Mouse (Mus musculus) neural tube, embryonic 12.5 days (tissue): Measurements from ENCODE around the gene Acbd4. TPM values are rescaled to one million over a fixed set of nuclear protein-coding genes. Genes with fewer than 3 reads are reported as not detected.

Experiments used
- ATAC-seq: fragments of 200-750 bp; cut with Nextera tagmentation; 2 replicates; pipeline ENCODE4 v1.8.0; 2017; ENCODE audit warnings: low read depth, mild to moderate bottlenecking, moderate TSS enrichment, moderate library complexity; ENCODE audit not compliant: low FRiP score
- H3K27ac ChIP-seq: fragments of 300-500 bp; sonication (generic); 2 replicates; pipeline ENCODE4 v1.5.1; 2016
- H3K27me3 ChIP-seq: fragments of 300-500 bp; sonication (generic); replicated peaks from 2 replicates; pipeline ENCODE4 v1.6.1; 2016; ENCODE audit warnings: mild to moderate bottlenecking
- H3K36me3 ChIP-seq: fragments of 300-500 bp; sonication (generic); 2 replicates; pipeline ENCODE4 v1.6.1; 2016; ENCODE audit warnings: mild to moderate bottlenecking
- H3K4me1 ChIP-seq: fragments of 300-500 bp; sonication (generic); 2 replicates; pipeline ENCODE4 v1.6.1; 2016
- H3K4me2 ChIP-seq: fragments of 300-500 bp; sonication (generic); replicated peaks from 2 replicates; pipeline ENCODE4 v1.6.1; 2016; ENCODE audit warnings: mild to moderate bottlenecking
- H3K4me3 ChIP-seq: fragments of 300-500 bp; sonication (generic); 2 replicates; pipeline ENCODE4 v1.5.1; 2016
- H3K9ac ChIP-seq: fragments of 300-500 bp; sonication (generic); 2 replicates; pipeline ENCODE4 v1.6.1; 2016; ENCODE audit warnings: mild to moderate bottlenecking
- H3K9me3 ChIP-seq: fragments of 300-500 bp; sonication (generic); 2 replicates; pipeline ENCODE4 v1.6.1; 2016; ENCODE audit warnings: mild to moderate bottlenecking
- WGBS: fragments of 180-500 bp; shearing (Covaris S2); methylation state at CpG from one replicate; pipeline ENCODE4 v1.1.7; 2016; 5-methylcytosine and 5-hydroxymethylcytosine counted together
- polyA plus RNA-seq: library from polyadenylated mRNA; unstranded; fragments of >200 nt; fragmentation: Nextera tagmentation; extraction: Ambion mirVana; gene quantifications from 2 replicates; pipeline ENCODE4 v1.2.1, GENCODE M21; 2016

The Acbd4 gene
- polyA plus RNA-seq, 1 experiment from 2014 or later = 6.6 TPM

GRCm38 (mm10) chr11:103070322-103070880 is 31.1 kb upstream of the Acbd4 start:
- no peak overlapping the region for H3K9ac ChIP-seq
- H3K4me2 ChIP-seq = no peak overlapping the region
- 93% methylated on average over 10 of the region's 10 CpGs for WGBS
- no peak for ATAC-seq
- H3K9me3 ChIP-seq = no peaks in the 10 kb centered on the region
- H3K4me1 ChIP-seq = no peaks in the 10 kb centered on the region; the same call in 1 of the 2 replicates
- H3K4me3 ChIP-seq = no peak overlapping the region
- H3K36me3 ChIP-seq = peaks cover 57% of the 10 kb centered on the region
- H3K27me3 ChIP-seq = no peaks in the 10 kb centered on the region
- no peak overlapping the region for H3K27ac ChIP-seq

- Histone ChIP-seq H3K9ac (no peak overlapping the region), H3K9me3 (no peaks in the 10 kb centered on the region), H3K36me3 (peaks cover 25% of the 10 kb centered on the region), H3K27ac (no peak overlapping the region), H3K4me2 (no peak overlapping the region), H3K27me3 (peaks cover 4% of the 10 kb centered on the region; the same call in 1 of the 2 replicates), H3K4me3 (no peak overlapping the region), H3K4me1 (no peaks in the 10 kb centered on the region; the same call in 1 of the 2 replicates)
- ATAC-seq = no peak
- 85% methylated on average over 7 of the region's 7 CpGs for WGBS
Observed at GRCm38 (mm10) chr11:103073671-103074070, 27.8 kb upstream of the Acbd4 start.

GRCm38 (mm10) chr11:103074121-103074650 is 27.3 kb upstream of the Acbd4 start:
- no peak overlapping the region for H3K9ac ChIP-seq
- H3K27ac ChIP-seq = no peak overlapping the region
- no peak overlapping the region for H3K4me3 ChIP-seq
- H3K27me3 ChIP-seq = peaks cover 8% of the 10 kb centered on the region; the same call in 1 of the 2 replicates
- 66% methylated on average over 10 of the region's 10 CpGs for WGBS
- no peaks in the 10 kb centered on the region; the same call in 1 of the 2 replicates for H3K4me1 ChIP-seq
- ATAC-seq = no peak
- no peaks in the 10 kb centered on the region for H3K9me3 ChIP-seq
- peaks cover 20% of the 10 kb centered on the region for H3K36me3 ChIP-seq
- no peak overlapping the region for H3K4me2 ChIP-seq

GRCm38 (mm10) chr11:103074796-103075323 is 26.6 kb upstream of the Acbd4 start:
- ATAC-seq = no peak
- no peak overlapping the region for H3K4me2 ChIP-seq
- H3K27me3 ChIP-seq = peaks cover 14% of the 10 kb centered on the region
- WGBS = 35% methylated on average over 10 of the region's 10 CpGs
- no peak overlapping the region for H3K9ac ChIP-seq
- H3K27ac ChIP-seq = no peak overlapping the region
- H3K4me3 ChIP-seq = no peak overlapping the region
- H3K36me3 ChIP-seq = peaks cover 13% of the 10 kb centered on the region; the same call in 1 of the 2 replicates
- peaks cover under 1% of the 10 kb centered on the region; the same call in 1 of the 2 replicates for H3K4me1 ChIP-seq
- no peaks in the 10 kb centered on the region for H3K9me3 ChIP-seq

GRCm38 (mm10) chr11:103076010-103076409 is 25.5 kb upstream of the Acbd4 start:
- Histone ChIP-seq H3K36me3 (peaks cover 3% of the 10 kb centered on the region; the same call in 1 of the 2 replicates), H3K9me3 (no peaks in the 10 kb centered on the region), H3K9ac (no peak overlapping the region), H3K4me2 (no peak overlapping the region), H3K4me3 (no peak overlapping the region), H3K4me1 (peaks cover 10% of the 10 kb centered on the region), H3K27me3 (peaks cover 26% of the 10 kb centered on the region), H3K27ac (no peak overlapping the region)
- WGBS = 95% methylated on average over 7 of the region's 7 CpGs
- no peak for ATAC-seq

- 87% methylated on average over 8 of the region's 8 CpGs for WGBS
- no peak for ATAC-seq
- Histone ChIP-seq H3K36me3 (no peaks in the 10 kb centered on the region), H3K4me2 (no peak overlapping the region), H3K27me3 (peaks cover 31% of the 10 kb centered on the region), H3K9ac (no peak overlapping the region), H3K4me3 (no peak overlapping the region), H3K9me3 (no peaks in the 10 kb centered on the region), H3K27ac (no peak overlapping the region), H3K4me1 (peaks cover 10% of the 10 kb centered on the region)
Observed at GRCm38 (mm10) chr11:103076581-103076980, 24.9 kb upstream of the Acbd4 start.

GRCm38 (mm10) chr11:103078131-103078530 is 23.4 kb upstream of the Acbd4 start:
- no peak for ATAC-seq
- no peak overlapping the region for H3K4me2 ChIP-seq
- no peaks in the 10 kb centered on the region for H3K9me3 ChIP-seq
- H3K27ac ChIP-seq = no peak overlapping the region
- peaks cover 34% of the 10 kb centered on the region for H3K27me3 ChIP-seq
- no peak overlapping the region for H3K4me3 ChIP-seq
- no peak overlapping the region for H3K9ac ChIP-seq
- 84% methylated on average over 11 of the region's 11 CpGs for WGBS
- H3K4me1 ChIP-seq = peaks cover 10% of the 10 kb centered on the region
- no peaks in the 10 kb centered on the region for H3K36me3 ChIP-seq

GRCm38 (mm10) chr11:103080323-103081091 is 21.0 kb upstream of the Acbd4 start:
- H3K4me3 ChIP-seq = peak overlapping the region; percentile 24
- H3K36me3 ChIP-seq = no peaks in the 10 kb centered on the region
- no peak overlapping the region for H3K27ac ChIP-seq
- no peak for ATAC-seq
- no peaks in the 10 kb centered on the region for H3K9me3 ChIP-seq
- H3K27me3 ChIP-seq = peaks cover 34% of the 10 kb centered on the region
- H3K4me2 ChIP-seq = peak overlapping the region; percentile 61
- peaks cover 10% of the 10 kb centered on the region for H3K4me1 ChIP-seq
- peak overlapping the region; percentile 40 for H3K9ac ChIP-seq
- 1% methylated on average over 43 of the region's 43 CpGs for WGBS

- no peak for ATAC-seq
- Histone ChIP-seq H3K9me3 (no peaks in the 10 kb centered on the region), H3K4me2 (no peak overlapping the region), H3K4me3 (no peak overlapping the region; the same call in 1 of the 2 replicates), H3K27me3 (peaks cover 34% of the 10 kb centered on the region), H3K4me1 (peaks cover 10% of the 10 kb centered on the region), H3K27ac (no peak overlapping the region), H3K9ac (no peak overlapping the region), H3K36me3 (no peaks in the 10 kb centered on the region)
- WGBS = 48% methylated on average over 6 of the region's 6 CpGs
Observed at GRCm38 (mm10) chr11:103081631-103082030, 19.9 kb upstream of the Acbd4 start.

- 0 out of 2 replicates have a peak, but pooled peaks cover 4% of the 10 kb centered on the region for H3K4me1 ChIP-seq
- no peak overlapping the region for H3K4me3 ChIP-seq
- ATAC-seq = no peak
- no peak overlapping the region for H3K27ac ChIP-seq
- peaks cover 28% of the 10 kb centered on the region for H3K27me3 ChIP-seq
- no peaks in the 10 kb centered on the region for H3K36me3 ChIP-seq
- 95% methylated on average over 7 of the region's 7 CpGs for WGBS
- no peaks in the 10 kb centered on the region for H3K9me3 ChIP-seq
- H3K9ac ChIP-seq = no peak overlapping the region
- H3K4me2 ChIP-seq = no peak overlapping the region
Observed at GRCm38 (mm10) chr11:103093306-103093705, 8.2 kb upstream of the Acbd4 start.

GRCm38 (mm10) chr11:103093862-103094833 is 7.3 kb upstream of the Acbd4 start:
- Histone ChIP-seq H3K4me2 (no peak overlapping the region), H3K9ac (no peak overlapping the region), H3K27ac (no peak overlapping the region), H3K9me3 (no peaks in the 10 kb centered on the region), H3K4me1 (0 out of 2 replicates have a peak, but pooled peaks cover 7% of the 10 kb centered on the region), H3K36me3 (no peaks in the 10 kb centered on the region), H3K4me3 (no peak overlapping the region), H3K27me3 (peaks cover 35% of the 10 kb centered on the region)
- 63% methylated on average over 20 of the region's 20 CpGs for WGBS
- ATAC-seq = no peak
